Mouse (Mus musculus) forebrain, embryonic 15.5 days (tissue): ENCODE data around the gene Hnrnpm. TPM values are rescaled to one million over a fixed set of nuclear protein-coding genes. Genes with fewer than 3 reads are reported as not detected.

Experiments used
- ATAC-seq: fragments of 200-750 bp; cut with Nextera tagmentation; replicated peaks from 2 replicates; pipeline ENCODE4 v1.8.0; 2017; ENCODE audit warnings: mild to moderate bottlenecking, moderate TSS enrichment, moderate library complexity
- H3K27ac ChIP-seq: fragments of 300-500 bp; sonication (generic); replicated peaks from 2 replicates; pipeline ENCODE4 v1.5.1; 2015; ENCODE audit warnings: mild to moderate bottlenecking, inconsistent platforms
- H3K27me3 ChIP-seq: fragments of 300-500 bp; sonication (generic); 2 replicates; pipeline ENCODE4 v1.6.1; 2015; ENCODE audit warnings: inconsistent platforms
- H3K36me3 ChIP-seq: fragments of 300-500 bp; sonication (generic); 2 replicates; pipeline ENCODE4 v1.6.1; 2015; ENCODE audit warnings: mild to moderate bottlenecking, inconsistent platforms
- H3K4me1 ChIP-seq: fragments of 300-500 bp; sonication (generic); 2 replicates; pipeline ENCODE4 v1.6.1; 2015; ENCODE audit warnings: inconsistent platforms
- H3K4me2 ChIP-seq: fragments of 300-500 bp; sonication (generic); replicated peaks from 2 replicates; pipeline ENCODE4 v1.6.1; 2015; ENCODE audit warnings: mild to moderate bottlenecking, inconsistent platforms
- H3K4me3 ChIP-seq: fragments of 300-500 bp; sonication (generic); 2 replicates; pipeline ENCODE4 v1.5.1; 2015; ENCODE audit warnings: mild to moderate bottlenecking, inconsistent platforms
- H3K9ac ChIP-seq: fragments of 300-500 bp; sonication (generic); replicated peaks from 2 replicates; pipeline ENCODE4 v1.6.1; 2015; ENCODE audit warnings: mild to moderate bottlenecking, inconsistent platforms
- H3K9me3 ChIP-seq: fragments of 300-500 bp; sonication (generic); 2 replicates; pipeline ENCODE4 v1.6.1; 2016; ENCODE audit warnings: inconsistent platforms
- WGBS: fragments of 180-500 bp; shearing (Covaris S2); methylation state at CpG from one replicate; pipeline ENCODE4 v1.1.7; 2015; ENCODE audit warnings: mixed read lengths; 5-methylcytosine and 5-hydroxymethylcytosine counted together
- polyA plus RNA-seq: library from polyadenylated mRNA; unstranded; fragments of >200 nt; fragmentation: Nextera tagmentation; extraction: Ambion mirVana; gene quantifications from 2 replicates; pipeline ENCODE4 v1.2.1, GENCODE M21; 2015

Gene Hnrnpm
- polyA plus RNA-seq, 1 experiment from 2014 or later, result 246 TPM

GRCm38 (mm10) chr17:33709834-33710233 lies 23.2 kb upstream of the Hnrnpm start:
- Histone ChIP-seq H3K9ac (no peak overlapping the region), H3K4me2 (no peak overlapping the region), H3K9me3 (no peaks in the 10 kb centered on the region), H3K36me3 (peaks cover 29% of the 10 kb centered on the region), H3K4me3 (no peak overlapping the region), H3K27me3 (no peaks in the 10 kb centered on the region), H3K27ac (no peak overlapping the region), H3K4me1 (no peaks in the 10 kb centered on the region)
- ATAC-seq, result no peak
- WGBS, result 82% methylated on average over 3 of the region's 3 CpGs

GRCm38 (mm10) chr17:33703091-33703490 lies 16.4 kb upstream of the Hnrnpm start:
- 88% methylated on average over 9 of the region's 9 CpGs for WGBS
- ATAC-seq, result no peak
- no peaks in the 10 kb centered on the region for H3K27me3 ChIP-seq
- H3K36me3 ChIP-seq, result peaks cover 27% of the 10 kb centered on the region
- H3K9ac ChIP-seq, result no peak overlapping the region
- no peak overlapping the region for H3K27ac ChIP-seq
- no peak overlapping the region for H3K4me3 ChIP-seq
- H3K4me2 ChIP-seq, result no peak overlapping the region
- H3K4me1 ChIP-seq, result no peaks in the 10 kb centered on the region
- no peaks in the 10 kb centered on the region for H3K9me3 ChIP-seq

- 91% methylated on average over 1 of the region's 1 CpGs for WGBS
- no peak overlapping the region for H3K9ac ChIP-seq
- no peaks in the 10 kb centered on the region for H3K4me1 ChIP-seq
- H3K27ac ChIP-seq, result no peak overlapping the region
- H3K36me3 ChIP-seq, result peaks cover 28% of the 10 kb centered on the region; the same call in 1 of the 2 replicates
- H3K27me3 ChIP-seq, result no peaks in the 10 kb centered on the region
- H3K4me2 ChIP-seq, result no peak overlapping the region
- H3K9me3 ChIP-seq, result no peaks in the 10 kb centered on the region
- no peak for ATAC-seq
- H3K4me3 ChIP-seq, result no peak overlapping the region
These were observed 15.5 kb upstream of the Hnrnpm start for GRCm38 (mm10) chr17:33702178-33702577.

GRCm38 (mm10) chr17:33695471-33695870 lies 8.8 kb upstream of the Hnrnpm start:
- H3K4me3 ChIP-seq, result no peak overlapping the region
- H3K4me2 ChIP-seq, result no peak overlapping the region
- no peaks in the 10 kb centered on the region for H3K4me1 ChIP-seq
- no peak overlapping the region for H3K27ac ChIP-seq
- 97% methylated on average over 1 of the region's 1 CpGs for whole genome bisulfite sequencing
- no peaks in the 10 kb centered on the region for H3K27me3 ChIP-seq
- no peak for ATAC-seq
- H3K9me3 ChIP-seq, result no peaks in the 10 kb centered on the region
- no peak overlapping the region for H3K9ac ChIP-seq
- peaks cover 38% of the 10 kb centered on the region; the same call in 1 of the 2 replicates for H3K36me3 ChIP-seq

- Histone ChIP-seq H3K9ac (peak overlapping the region; percentile 88), H3K9me3 (no peaks in the 10 kb centered on the region), H3K27me3 (no peaks in the 10 kb centered on the region), H3K4me3 (peak overlapping the region; percentile 53), H3K27ac (peak overlapping the region; percentile 96), H3K4me1 (peaks cover 45% of the 10 kb centered on the region), H3K36me3 (peaks cover 4% of the 10 kb centered on the region; the same call in 1 of the 2 replicates), H3K4me2 (peak overlapping the region; percentile 64)
- ATAC-seq, result peak; percentile 97
- under 1% methylated on average over 42 of the region's 42 CpGs for WGBS
These were observed 1.4 kb downstream of the Hnrnpm start for GRCm38 (mm10) chr17:33685249-33685653.

- H3K9me3 ChIP-seq, result no peaks in the 10 kb centered on the region
- peak overlapping the region; percentile 64 for H3K4me2 ChIP-seq
- peak; percentile 87 for ATAC-seq
- WGBS, result under 1% methylated on average over 44 of the region's 44 CpGs
- peak overlapping the region; percentile 53 for H3K4me3 ChIP-seq
- H3K4me1 ChIP-seq, result peaks cover 46% of the 10 kb centered on the region
- H3K9ac ChIP-seq, result peak overlapping the region; percentile 88
- peak overlapping the region; percentile 96 for H3K27ac ChIP-seq
- H3K27me3 ChIP-seq, result no peaks in the 10 kb centered on the region
- H3K36me3 ChIP-seq, result peaks cover 4% of the 10 kb centered on the region; the same call in 1 of the 2 replicates
These were observed 1.9 kb downstream of the Hnrnpm start for GRCm38 (mm10) chr17:33684671-33685231.

- H3K27me3 ChIP-seq, result no peaks in the 10 kb centered on the region
- H3K4me2 ChIP-seq, result peak overlapping the region; percentile 64
- no peak for ATAC-seq
- H3K9ac ChIP-seq, result no peak overlapping the region
- peaks cover 50% of the 10 kb centered on the region for H3K4me1 ChIP-seq
- no peaks in the 10 kb centered on the region for H3K9me3 ChIP-seq
- no peak overlapping the region for H3K4me3 ChIP-seq
- H3K36me3 ChIP-seq, result peaks cover 8% of the 10 kb centered on the region
- no peak overlapping the region for H3K27ac ChIP-seq
These were observed 4.9 kb downstream of the Hnrnpm start for GRCm38 (mm10) chr17:33681767-33682166.

- Histone ChIP-seq H3K4me1 (peaks cover 39% of the 10 kb centered on the region), H3K4me2 (no peak overlapping the region), H3K27me3 (no peaks in the 10 kb centered on the region), H3K27ac (no peak overlapping the region), H3K9ac (no peak overlapping the region), H3K36me3 (peaks cover 19% of the 10 kb centered on the region), H3K4me3 (no peak overlapping the region), H3K9me3 (no peaks in the 10 kb centered on the region)
- no peak for ATAC-seq
These were observed 7.9 kb downstream of the Hnrnpm start for GRCm38 (mm10) chr17:33678771-33679170.

- Histone ChIP-seq H3K4me1 (peaks cover 12% of the 10 kb centered on the region; the same call in 1 of the 2 replicates), H3K36me3 (peaks cover 17% of the 10 kb centered on the region), H3K4me3 (no peak overlapping the region), H3K4me2 (no peak overlapping the region), H3K9ac (no peak overlapping the region), H3K9me3 (no peaks in the 10 kb centered on the region), H3K27me3 (no peaks in the 10 kb centered on the region), H3K27ac (no peak overlapping the region)
- 91% methylated on average over 2 of the region's 2 CpGs for WGBS
- no peak for ATAC-seq
These were observed 10.6 kb downstream of the Hnrnpm start for GRCm38 (mm10) chr17:33676086-33676485.

GRCm38 (mm10) chr17:33675452-33675851 lies 11.2 kb downstream of the Hnrnpm start:
- Histone ChIP-seq H3K9me3 (no peaks in the 10 kb centered on the region), H3K27me3 (no peaks in the 10 kb centered on the region), H3K36me3 (peaks cover 17% of the 10 kb centered on the region), H3K9ac (no peak overlapping the region), H3K4me1 (peaks cover 10% of the 10 kb centered on the region), H3K4me2 (no peak overlapping the region), H3K27ac (no peak overlapping the region), H3K4me3 (no peak overlapping the region)
- no peak for ATAC-seq

- H3K27me3 ChIP-seq, result no peaks in the 10 kb centered on the region
- no peak overlapping the region for H3K9ac ChIP-seq
- peaks cover 11% of the 10 kb centered on the region for H3K4me1 ChIP-seq
- no peak overlapping the region for H3K4me3 ChIP-seq
- peaks cover 20% of the 10 kb centered on the region for H3K36me3 ChIP-seq
- 79% methylated on average over 1 of the region's 1 CpGs for WGBS
- no peaks in the 10 kb centered on the region for H3K9me3 ChIP-seq
- ATAC-seq, result no peak
- no peak overlapping the region for H3K27ac ChIP-seq
- no peak overlapping the region for H3K4me2 ChIP-seq
These were observed 12.8 kb downstream of the Hnrnpm start for GRCm38 (mm10) chr17:33673837-33674236.

GRCm38 (mm10) chr17:33669681-33670080 lies 17.0 kb downstream of the Hnrnpm start:
- Histone ChIP-seq H3K36me3 (peaks cover 40% of the 10 kb centered on the region), H3K9me3 (no peaks in the 10 kb centered on the region), H3K4me1 (peaks cover 11% of the 10 kb centered on the region), H3K9ac (no peak overlapping the region), H3K4me2 (no peak overlapping the region), H3K27ac (no peak overlapping the region), H3K27me3 (no peaks in the 10 kb centered on the region), H3K4me3 (no peak overlapping the region)
- no peak for ATAC-seq
- 65% methylated on average over 3 of the region's 3 CpGs for WGBS

- Histone ChIP-seq H3K4me2 (no peak overlapping the region), H3K9me3 (no peaks in the 10 kb centered on the region), H3K27ac (no peak overlapping the region), H3K9ac (no peak overlapping the region), H3K4me1 (peaks cover 11% of the 10 kb centered on the region), H3K4me3 (no peak overlapping the region), H3K27me3 (no peaks in the 10 kb centered on the region), H3K36me3 (peaks cover 60% of the 10 kb centered on the region)
- 91% methylated on average over 3 of the region's 3 CpGs for WGBS
- no peak for ATAC-seq
These were observed 19.8 kb downstream of the Hnrnpm start for GRCm38 (mm10) chr17:33666813-33667212.
